Mouse (Mus musculus): ENCODE measurements around the gene Aqp12. TPM values are rescaled to one million over a fixed set of nuclear protein-coding genes. Genes with fewer than 3 reads are reported as not detected.

Gene Aqp12
- total RNA-seq, 2 experiments from 2014 or later, result not detected

- DNase-seq (ENCODE audit: low spot score in 2 of 2), result no peak
- Histone ChIP-seq H3K4me3 (no peak overlapping the region), H3K27ac (no peak overlapping the region)
- TF ChIP-seq CTCF (conservative IDR thresholded peaks at IDR 0.05), result peak; percentile 51
Observed at GRCm38 (mm10) chr1:93029387-93029786, 23.3 kb downstream of the Aqp12 start.

- no peak for DNase-seq (ENCODE audit: low spot score in 2 of 2)
- Histone ChIP-seq H3K4me3 (no peak overlapping the region), H3K27ac (0 out of 2 replicates have a peak overlapping the region, but pooled peaks have one; percentile 23)
- no peak for TF ChIP-seq CTCF (conservative IDR thresholded peaks at IDR 0.05)
Observed at GRCm38 (mm10) chr1:93030060-93030459, 23.9 kb downstream of the Aqp12 start.

GRCm38 (mm10) chr1:93031199-93031598 lies 25.1 kb downstream of the Aqp12 start:
- no peak for TF ChIP-seq CTCF (conservative IDR thresholded peaks at IDR 0.05)
- DNase-seq (ENCODE audit: low spot score in 2 of 2), result peak in 1 of 2 experiments; percentile 20
- H3K4me3 ChIP-seq, result no peak overlapping the region
- H3K27ac ChIP-seq, result peak overlapping the region; percentile 43; the same call in 1 of the 2 replicates

- TF ChIP-seq CTCF (conservative IDR thresholded peaks at IDR 0.05), result no peak
- no peak overlapping the region for H3K27ac ChIP-seq
- H3K4me3 ChIP-seq, result no peak overlapping the region
- DNase-seq (ENCODE audit: low spot score in 2 of 2), result no peak
Observed at GRCm38 (mm10) chr1:93033989-93034388, 27.9 kb downstream of the Aqp12 start.

GRCm38 (mm10) chr1:93035981-93036380 lies 29.8 kb downstream of the Aqp12 start:
- DNase-seq (ENCODE audit: low spot score in 2 of 2), result no peak
- TF ChIP-seq CTCF (conservative IDR thresholded peaks at IDR 0.05), result no peak
- H3K27ac ChIP-seq, result no peak overlapping the region
- no peak overlapping the region for H3K4me3 ChIP-seq

GRCm38 (mm10) chr1:93046153-93046789 lies 40.1 kb downstream of the Aqp12 start:
- DNase-seq (ENCODE audit: low spot score in 2 of 2), result no peak
- no peak for TF ChIP-seq CTCF (conservative IDR thresholded peaks at IDR 0.05)
- no peak overlapping the region for H3K4me3 ChIP-seq
- H3K27ac ChIP-seq, result no peak overlapping the region

GRCm38 (mm10) chr1:93050071-93050470 lies 43.9 kb downstream of the Aqp12 start:
- no peak for TF ChIP-seq CTCF (conservative IDR thresholded peaks at IDR 0.05)
- Histone ChIP-seq H3K4me3 (no peak overlapping the region), H3K27ac (no peak overlapping the region)
- DNase-seq (ENCODE audit: low spot score in 2 of 2), result no peak

GRCm38 (mm10) chr1:93051124-93051833 lies 45.1 kb downstream of the Aqp12 start:
- no peak overlapping the region for H3K4me3 ChIP-seq
- H3K27ac ChIP-seq, result no peak overlapping the region
- DNase-seq (ENCODE audit: low spot score in 2 of 2), result no peak
- no peak for TF ChIP-seq CTCF (conservative IDR thresholded peaks at IDR 0.05)

Other genes with a start within 250 kb of the Aqp12 start
- gene Gpc1, start 174.7 kb upstream of the Aqp12 start, total RNA-seq (2021), result 100 to 1,000 TPM; 146 to 154 TPM
- gene Ankmy1, start 103.4 kb upstream of the Aqp12 start, total RNA-seq (2021), result under 1 TPM; 0.17 to 0.26 TPM
- 10 to 100 TPM; 14.6 to 15.7 TPM for gene Dusp28, start 99.4 kb upstream of the Aqp12 start, total RNA-seq (2021)
- gene Rnpepl1, start 95.6 kb upstream of the Aqp12 start, total RNA-seq (2021), result 10 to 100 TPM; 36.1 to 40.2 TPM
- gene Capn10, start 72.0 kb upstream of the Aqp12 start, total RNA-seq (2021), result 10 to 100 TPM; 46.4 to 47.1 TPM
- under 1 TPM; 0.12 to 0.33 TPM for gene Gpr35, start 55.5 kb upstream of the Aqp12 start, total RNA-seq (2021)
- gene Kif1a, start 95.6 kb downstream of the Aqp12 start, total RNA-seq (2021), result 100 to 1,000 TPM; 609 to 644 TPM
- gene Agxt, start 128.9 kb downstream of the Aqp12 start, total RNA-seq (2021), result not detected
- gene 2310007B03Rik, start 154.6 kb downstream of the Aqp12 start, total RNA-seq (2021), result not detected
- under 1 TPM; 0.22 to 0.36 TPM for gene Crocc2, start 162.4 kb downstream of the Aqp12 start, total RNA-seq (2021)
- gene Sned1, start 229.5 kb downstream of the Aqp12 start, total RNA-seq (2021), result 1 to 10 TPM; 4.7 to 7.7 TPM